Mouse (Mus musculus): ENCODE measurements around the gene Cpsf2. TPM values are rescaled to one million over a fixed set of nuclear protein-coding genes. Genes with fewer than 3 reads are reported as not detected.

Gene Cpsf2
- 11.7 and 12.3 TPM in 2 replicates for polyA plus RNA-seq (2015; fragmentation: Nextera tagmentation; extraction: Ambion mirVana)

DNA sequence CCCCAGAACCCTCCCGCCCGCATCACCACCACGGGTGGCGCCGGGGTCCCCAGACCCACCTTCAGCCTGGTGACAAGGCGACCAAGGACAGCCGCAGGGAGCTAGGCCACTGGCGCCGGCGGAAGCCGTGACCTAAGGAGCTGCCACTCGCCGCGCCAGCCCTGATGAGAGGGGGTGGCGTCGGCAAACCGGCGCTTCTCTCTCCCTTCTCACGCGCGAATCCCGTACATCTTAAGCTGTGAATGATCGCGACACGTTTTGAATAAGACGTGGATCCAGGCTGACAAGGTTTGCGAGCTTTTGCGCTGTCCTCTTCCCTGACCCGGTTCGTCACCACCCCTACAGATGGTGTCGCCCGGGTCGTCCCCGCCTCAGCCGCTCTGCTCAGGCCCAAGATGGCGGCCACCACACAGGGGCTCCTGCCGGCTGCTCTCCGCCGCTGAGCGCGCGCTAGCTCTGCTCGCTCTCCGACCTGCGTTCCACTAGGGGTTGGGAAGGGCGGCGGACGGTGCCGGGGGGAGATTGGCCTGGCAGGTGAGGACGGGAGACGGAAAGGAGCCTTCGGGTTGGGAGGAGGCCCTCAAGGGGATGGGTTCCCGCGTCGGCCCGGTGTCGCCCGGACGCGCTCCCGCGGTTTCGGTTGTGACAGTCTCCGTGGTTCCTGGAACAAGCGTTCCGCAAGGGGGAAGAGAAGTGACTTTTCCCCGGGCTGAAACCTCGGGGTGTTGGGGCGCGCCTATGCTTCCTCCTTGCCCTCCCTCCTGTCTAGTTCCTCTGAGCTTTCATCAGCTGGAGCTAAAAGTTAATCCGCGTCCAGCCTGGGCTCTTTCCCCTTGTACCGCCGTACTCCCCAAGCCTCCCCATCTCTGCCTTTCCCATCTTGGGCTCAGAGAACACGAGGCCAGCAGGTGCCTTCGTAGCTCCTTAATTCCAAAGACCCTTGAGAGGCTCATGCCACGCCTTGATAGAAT, at the start of gene Cpsf2:
Gene Cpsf2, plus strand, starts transcription at position 388 of the 971 bp plus-strand sequence.

DNA sequence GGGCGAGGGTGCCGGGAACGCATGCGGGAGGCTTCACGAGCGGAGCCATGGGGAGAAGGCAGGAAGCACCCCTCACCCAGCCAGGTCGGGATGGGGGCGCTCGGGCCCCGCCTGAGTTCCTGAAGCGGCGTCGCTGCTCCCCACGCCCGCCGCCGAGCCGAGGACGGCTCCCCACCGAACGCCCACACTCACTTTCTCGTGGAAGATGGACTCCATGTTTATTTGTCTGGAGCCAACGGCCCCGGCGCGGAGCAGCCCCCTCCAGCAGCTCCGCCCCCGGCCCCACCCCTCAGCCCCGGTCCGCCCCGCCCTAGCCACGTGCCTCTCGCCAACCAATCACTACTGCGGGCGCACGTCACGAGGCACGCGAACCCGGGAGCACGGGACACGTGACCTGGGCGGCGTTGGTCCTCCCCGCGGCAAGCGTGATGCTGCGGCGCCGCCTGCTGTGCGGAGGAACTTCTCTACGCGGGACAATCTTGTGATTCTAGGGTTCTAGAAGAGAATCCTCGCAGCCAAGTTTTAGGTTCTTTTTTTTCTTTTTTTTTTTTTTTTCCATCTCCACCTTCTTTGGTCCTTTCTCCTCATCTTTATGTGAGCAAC, 17.7 kb upstream of the Cpsf2 start, which contains the start of gene Atxn3:
Gene Atxn3, minus strand, starts transcription at position 305 of the 603 bp plus-strand sequence.

Other genes starting within 250 kb of the Cpsf2 start
- gene Fbln5, start 156.9 kb upstream of the Cpsf2 start, polyA plus RNA-seq (2015; fragmentation: Nextera tagmentation; extraction: Ambion mirVana) = 92.4 and 97.1 TPM in 2 replicates
- 16.2 and 18.2 TPM in 2 replicates for gene Trip11, start 62.7 kb upstream of the Cpsf2 start, polyA plus RNA-seq (2015; fragmentation: Nextera tagmentation; extraction: Ambion mirVana)
- 4.6 and 6.6 TPM in 2 replicates for gene Atxn3, start 17.7 kb upstream of the Cpsf2 start, polyA plus RNA-seq (2015; fragmentation: Nextera tagmentation; extraction: Ambion mirVana)
- 0.13 and 0.23 TPM in 2 replicates for gene Slc24a4, start 152.7 kb downstream of the Cpsf2 start, polyA plus RNA-seq (2015; fragmentation: Nextera tagmentation; extraction: Ambion mirVana)